In genomic region chr10:5087336-5087735, GRCm38 (mm10) we compare ENCODE assay signal across 33 mouse cellular contexts. TPM values are rescaled to one million over a fixed set of nuclear protein-coding genes. Genes with fewer than 3 reads are reported as not detected.
"Had no signal": no experiment of that assay in that cellular context is flagged by ENCODE, and none has a peak within 500 bp of the region (broad histone marks: within the 10 kb centered on the region; RNA-seq: fewer than 3 reads in every experiment).

No protein-coding gene starts in this region.

- H3K4me3 ChIP-seq: embryonic facial prominence, embryonic 10.5 days; embryonic facial prominence, embryonic 12.5 days; embryonic facial prominence, embryonic 13.5 days; embryonic facial prominence, embryonic 15.5 days; erythroblast, embryonic 14.5 days; forebrain, embryonic 10.5 days; forebrain, embryonic 12.5 days; forebrain, embryonic 13.5 days; forebrain, embryonic 15.5 days; gastrocnemius, adult 2 months; heart, adult 2 months had no signal

- H3K36me3 ChIP-seq: embryonic facial prominence, embryonic 10.5 days; embryonic facial prominence, embryonic 12.5 days; embryonic facial prominence, embryonic 15.5 days; forebrain, embryonic 10.5 days; forebrain, embryonic 12.5 days; forebrain, embryonic 15.5 days had no signal

- H3K9ac ChIP-seq: embryonic facial prominence, embryonic 12.5 days; embryonic facial prominence, embryonic 13.5 days; embryonic facial prominence, embryonic 15.5 days; forebrain, embryonic 12.5 days; forebrain, embryonic 13.5 days; forebrain, embryonic 15.5 days; forebrain, postnatal 0 days had no signal

- H3K9me3 ChIP-seq: embryonic facial prominence, embryonic 10.5 days; embryonic facial prominence, embryonic 12.5 days; embryonic facial prominence, embryonic 13.5 days; embryonic facial prominence, embryonic 15.5 days; forebrain, embryonic 10.5 days; forebrain, embryonic 12.5 days; forebrain, embryonic 13.5 days; forebrain, embryonic 15.5 days had no signal

- H3K27me3 ChIP-seq: embryonic facial prominence, embryonic 12.5 days; embryonic facial prominence, embryonic 13.5 days; embryonic facial prominence, embryonic 15.5 days; forebrain, embryonic 12.5 days; forebrain, embryonic 13.5 days; forebrain, embryonic 15.5 days had no signal

- ATAC-seq: forebrain, embryonic 13.5 days; forebrain, embryonic 14.5 days; forebrain, embryonic 15.5 days; forebrain, embryonic 16.5 days; forebrain, postnatal 0 days had no signal

- DNase-seq: cerebellum, adult 18-20 months; cerebellum, adult 8-10 months; cerebellum, adult 9-10 months; cerebellum, adult 9-11 months; cerebellum, postnatal 10 days; cerebellum, postnatal 14 days; cerebellum, postnatal 25 days; cerebellum, postnatal 36 days; embryo, embryonic 11 days; forebrain, postnatal 0 days; gastrocnemius, adult 2 months; gastrocnemius, postnatal 10 days; gastrocnemius, postnatal 14 days; gastrocnemius, postnatal 25 days; gastrocnemius, postnatal 36 days; heart, adult 18-20 months; heart, adult 2 months had no signal

- H3K4me2 ChIP-seq: embryonic facial prominence, embryonic 12.5 days; embryonic facial prominence, embryonic 13.5 days; embryonic facial prominence, embryonic 15.5 days; forebrain, embryonic 12.5 days; forebrain, embryonic 13.5 days; forebrain, embryonic 15.5 days had no signal

- H3K4me1 ChIP-seq: embryonic facial prominence, embryonic 10.5 days; embryonic facial prominence, embryonic 12.5 days; embryonic facial prominence, embryonic 13.5 days; embryonic facial prominence, embryonic 15.5 days; forebrain, embryonic 10.5 days; forebrain, embryonic 12.5 days; forebrain, embryonic 13.5 days; forebrain, embryonic 15.5 days had no signal

- H3K27ac ChIP-seq: embryonic facial prominence, embryonic 10.5 days; embryonic facial prominence, embryonic 12.5 days; embryonic facial prominence, embryonic 13.5 days; embryonic facial prominence, embryonic 15.5 days; forebrain, embryonic 10.5 days; forebrain, embryonic 12.5 days; forebrain, embryonic 13.5 days; forebrain, embryonic 15.5 days; gastrocnemius, adult 2 months; heart, adult 2 months had no signal

RNA-seq across cellular contexts. Expression of gene Gm10097, which starts 18.3 kb away (rescaled TPM):
- total RNA-seq: common myeloid progenitor, adult 5-6 weeks; granulocyte monocyte progenitor cell, adult 5-6 weeks had no signal
- polyA plus RNA-seq: cerebellum, adult 2 months; cortical plate, adult 2 months; erythroblast, embryonic 14.5 days; forebrain, embryonic 14.5 days; forebrain, postnatal 0 days; frontal cortex, adult 2 months had no signal
